Mouse (Mus musculus) kidney, embryonic 14.5 days (tissue): ENCODE measurements around the gene Scpep1. TPM values are rescaled to one million over a fixed set of nuclear protein-coding genes. Genes with fewer than 3 reads are reported as not detected.

Experiments used
- ATAC-seq: fragments of 200-750 bp; cut with Nextera tagmentation; 2 replicates; pipeline ENCODE4 v1.8.0; 2017; ENCODE audit warnings: moderate number of reproducible peaks, mild to moderate bottlenecking, moderate TSS enrichment, moderate library complexity; ENCODE audit not compliant: low FRiP score, low TSS enrichment
- H3K27ac ChIP-seq: fragments of 300-500 bp; sonication (generic); 2 replicates; pipeline ENCODE4 v1.5.1; 2014; ENCODE audit warnings: low read depth, mild to moderate bottlenecking, low read length, moderate library complexity, mixed read lengths
- H3K27me3 ChIP-seq: fragments of 300-500 bp; sonication (generic); 2 replicates; pipeline ENCODE4 v1.6.1; 2014; ENCODE audit warnings: mild to moderate bottlenecking, low read length; ENCODE audit not compliant: control insufficient read depth, insufficient read depth
- H3K36me3 ChIP-seq: fragments of 300-500 bp; sonication (generic); 2 replicates; pipeline ENCODE4 v1.6.1; 2014; ENCODE audit warnings: low read length, mixed read lengths; ENCODE audit not compliant: control insufficient read depth, insufficient read depth
- H3K4me1 ChIP-seq: fragments of 300-500 bp; sonication (generic); 2 replicates; pipeline ENCODE4 v1.6.1; 2014; ENCODE audit warnings: low read length, mixed read lengths; ENCODE audit not compliant: control insufficient read depth, insufficient read depth
- H3K4me2 ChIP-seq: fragments of 300-500 bp; sonication (generic); replicated peaks from 2 replicates; pipeline ENCODE4 v1.6.1; 2014; ENCODE audit warnings: low read depth, mild to moderate bottlenecking, low read length
- H3K4me3 ChIP-seq: fragments of 300-500 bp; sonication (generic); 2 replicates; pipeline ENCODE4 v1.5.1; 2014; ENCODE audit warnings: mild to moderate bottlenecking, low read length
- H3K9ac ChIP-seq: fragments of 300-500 bp; sonication (generic); 2 replicates; pipeline ENCODE4 v1.6.1; 2014; ENCODE audit warnings: low read depth, mild to moderate bottlenecking, low read length, moderate library complexity
- H3K9me3 ChIP-seq: fragments of 300-500 bp; sonication (generic); 2 replicates; pipeline ENCODE4 v1.6.1; 2016; ENCODE audit warnings: low read length; ENCODE audit not compliant: control insufficient read depth
- WGBS: fragments of 180-500 bp; shearing (Covaris S2); extraction: QIAGEN DNeasy Blood & Tissue Kit; methylation state at CpG from one replicate; pipeline ENCODE4 v1.1.7; 2014; 5-methylcytosine and 5-hydroxymethylcytosine counted together
- polyA plus RNA-seq: library from polyadenylated mRNA; unstranded; fragments of >200 nt; fragmentation: Nextera tagmentation; extraction: Ambion mirVana; gene quantifications from 2 replicates; pipeline ENCODE4 v1.2.1, GENCODE M21; 2014

The Scpep1 gene
- 90.5 and 110 TPM in 2 replicates for polyA plus RNA-seq

GRCm38 (mm10) chr11:88955217-88955969 lies at the start of gene Scpep1:
Gene Scpep1, minus strand, starts transcription at chr11:88955465.
- peak within 1 kb of the TSS; percentile 56 for H3K9ac ChIP-seq
- H3K4me3 ChIP-seq = peak within 1 kb of the TSS; percentile 51
- H3K4me1 ChIP-seq = 0 out of 2 replicates have a peak, but pooled peaks cover 7% of the 10 kb centered on the region
- H3K27me3 ChIP-seq = no peaks in the 10 kb centered on the region
- 4% methylated on average over 34 of the region's 34 CpGs for WGBS
- no peaks in the 10 kb centered on the region for H3K9me3 ChIP-seq
- peak within 1 kb of the TSS; percentile 44 for H3K4me2 ChIP-seq
- peak; percentile 99 for ATAC-seq
- H3K36me3 ChIP-seq = peaks cover 13% of the 10 kb centered on the region
- peak within 1 kb of the TSS; percentile 57 for H3K27ac ChIP-seq

GRCm38 (mm10) chr11:89003726-89004125 lies 48.5 kb upstream of the Scpep1 start:
- H3K9me3 ChIP-seq = no peaks in the 10 kb centered on the region
- H3K4me3 ChIP-seq = no peak overlapping the region
- no peak overlapping the region for H3K4me2 ChIP-seq
- H3K27me3 ChIP-seq = no peaks in the 10 kb centered on the region
- no peaks in the 10 kb centered on the region for H3K36me3 ChIP-seq
- no peak overlapping the region for H3K9ac ChIP-seq
- H3K4me1 ChIP-seq = peaks cover 10% of the 10 kb centered on the region; the same call in 1 of the 2 replicates
- 66% methylated on average over 4 of the region's 4 CpGs for WGBS
- H3K27ac ChIP-seq = no peak overlapping the region
- no peak for ATAC-seq

- WGBS = 55% methylated on average over 6 of the region's 6 CpGs
Observed at GRCm38 (mm10) chr11:89003078-89003477, 47.8 kb upstream of the Scpep1 start.

GRCm38 (mm10) chr11:89002621-89003020 lies 47.4 kb upstream of the Scpep1 start:
- Histone ChIP-seq H3K36me3 (no peaks in the 10 kb centered on the region), H3K4me3 (no peak overlapping the region), H3K27ac (no peak overlapping the region), H3K9ac (no peak overlapping the region), H3K4me1 (peaks cover 10% of the 10 kb centered on the region; the same call in 1 of the 2 replicates), H3K27me3 (no peaks in the 10 kb centered on the region), H3K4me2 (no peak overlapping the region; the same call in 1 of the 2 replicates), H3K9me3 (no peaks in the 10 kb centered on the region)
- no peak for ATAC-seq
- 87% methylated on average over 5 of the region's 5 CpGs for WGBS

More at GRCm38 (mm10) chr11:89003078-89003477, 47.8 kb upstream of the Scpep1 start:
- H3K4me2 ChIP-seq = no peak overlapping the region
- peaks cover 10% of the 10 kb centered on the region; the same call in 1 of the 2 replicates for H3K4me1 ChIP-seq
- no peaks in the 10 kb centered on the region for H3K36me3 ChIP-seq
- no peaks in the 10 kb centered on the region for H3K27me3 ChIP-seq
- ATAC-seq = no peak
- H3K9me3 ChIP-seq = no peaks in the 10 kb centered on the region
- H3K4me3 ChIP-seq = no peak overlapping the region
- no peak overlapping the region for H3K27ac ChIP-seq
- H3K9ac ChIP-seq = no peak overlapping the region

- no peak overlapping the region for H3K4me3 ChIP-seq
- no peak for ATAC-seq
- H3K27me3 ChIP-seq = no peaks in the 10 kb centered on the region
- H3K4me1 ChIP-seq = peaks cover 10% of the 10 kb centered on the region; the same call in 1 of the 2 replicates
- no peak overlapping the region; the same call in 1 of the 2 replicates for H3K4me2 ChIP-seq
- no peak overlapping the region for H3K9ac ChIP-seq
- H3K36me3 ChIP-seq = no peaks in the 10 kb centered on the region
- no peak overlapping the region for H3K27ac ChIP-seq
- 80% methylated on average over 5 of the region's 5 CpGs for WGBS
- H3K9me3 ChIP-seq = no peaks in the 10 kb centered on the region
Observed at GRCm38 (mm10) chr11:89002068-89002467, 46.8 kb upstream of the Scpep1 start.

GRCm38 (mm10) chr11:89001569-89001968 lies 46.3 kb upstream of the Scpep1 start:
- Histone ChIP-seq H3K9me3 (no peaks in the 10 kb centered on the region), H3K4me3 (no peak overlapping the region; the same call in 1 of the 2 replicates), H3K27me3 (no peaks in the 10 kb centered on the region), H3K4me2 (no peak overlapping the region; the same call in 1 of the 2 replicates), H3K36me3 (no peaks in the 10 kb centered on the region), H3K27ac (no peak overlapping the region), H3K4me1 (peaks cover 10% of the 10 kb centered on the region; the same call in 1 of the 2 replicates), H3K9ac (no peak overlapping the region)
- 91% methylated on average over 7 of the region's 7 CpGs for WGBS
- ATAC-seq = no peak

- Histone ChIP-seq H3K9ac (peak overlapping the region; percentile 61; the same call in 1 of the 2 replicates), H3K4me2 (peak overlapping the region; percentile 43), H3K9me3 (no peaks in the 10 kb centered on the region), H3K36me3 (no peaks in the 10 kb centered on the region), H3K4me1 (peaks cover 10% of the 10 kb centered on the region; the same call in 1 of the 2 replicates), H3K27ac (no peak overlapping the region; the same call in 1 of the 2 replicates), H3K4me3 (peak overlapping the region; percentile 45; the same call in 1 of the 2 replicates), H3K27me3 (no peaks in the 10 kb centered on the region)
- ATAC-seq = no peak
Observed at GRCm38 (mm10) chr11:89000527-89000819, 45.2 kb upstream of the Scpep1 start.

- no peaks in the 10 kb centered on the region for H3K27me3 ChIP-seq
- H3K9me3 ChIP-seq = no peaks in the 10 kb centered on the region
- peaks cover 10% of the 10 kb centered on the region; the same call in 1 of the 2 replicates for H3K4me1 ChIP-seq
- no peaks in the 10 kb centered on the region for H3K36me3 ChIP-seq
- H3K9ac ChIP-seq = peak overlapping the region; percentile 61
- peak overlapping the region; percentile 43 for H3K4me2 ChIP-seq
- no peak overlapping the region; the same call in 1 of the 2 replicates for H3K27ac ChIP-seq
- peak overlapping the region; percentile 45 for H3K4me3 ChIP-seq
- no peak for ATAC-seq
- WGBS = 25% methylated on average over 33 of the region's 33 CpGs
Observed at GRCm38 (mm10) chr11:88999723-89000526, 44.7 kb upstream of the Scpep1 start.
